Mouse (Mus musculus) kidney, embryonic 14.5 days (tissue): Measurements from ENCODE around the gene Disp3. TPM values are rescaled to one million over a fixed set of nuclear protein-coding genes. Genes with fewer than 3 reads are reported as not detected.
A peak's percentile ranks its signal among the peaks of the same experiment; 100 is the strongest.

Experiments
- ATAC-seq: fragments of 200-750 bp; cut with Nextera tagmentation; 2 replicates; pipeline ENCODE4 v1.8.0; 2017; ENCODE audit warnings: moderate number of reproducible peaks, mild to moderate bottlenecking, moderate TSS enrichment, moderate library complexity; ENCODE audit not compliant: low FRiP score, low TSS enrichment
- H3K27ac ChIP-seq: fragments of 300-500 bp; sonication (generic); 2 replicates; pipeline ENCODE4 v1.5.1; 2014; ENCODE audit warnings: low read depth, mild to moderate bottlenecking, low read length, moderate library complexity, mixed read lengths
- H3K27me3 ChIP-seq: fragments of 300-500 bp; sonication (generic); 2 replicates; pipeline ENCODE4 v1.6.1; 2014; ENCODE audit warnings: mild to moderate bottlenecking, low read length; ENCODE audit not compliant: control insufficient read depth, insufficient read depth
- H3K36me3 ChIP-seq: fragments of 300-500 bp; sonication (generic); 2 replicates; pipeline ENCODE4 v1.6.1; 2014; ENCODE audit warnings: low read length, mixed read lengths; ENCODE audit not compliant: control insufficient read depth, insufficient read depth
- H3K4me1 ChIP-seq: fragments of 300-500 bp; sonication (generic); 2 replicates; pipeline ENCODE4 v1.6.1; 2014; ENCODE audit warnings: low read length, mixed read lengths; ENCODE audit not compliant: control insufficient read depth, insufficient read depth
- H3K4me2 ChIP-seq: fragments of 300-500 bp; sonication (generic); replicated peaks from 2 replicates; pipeline ENCODE4 v1.6.1; 2014; ENCODE audit warnings: low read depth, mild to moderate bottlenecking, low read length
- H3K4me3 ChIP-seq: fragments of 300-500 bp; sonication (generic); 2 replicates; pipeline ENCODE4 v1.5.1; 2014; ENCODE audit warnings: mild to moderate bottlenecking, low read length
- H3K9ac ChIP-seq: fragments of 300-500 bp; sonication (generic); 2 replicates; pipeline ENCODE4 v1.6.1; 2014; ENCODE audit warnings: low read depth, mild to moderate bottlenecking, low read length, moderate library complexity
- H3K9me3 ChIP-seq: fragments of 300-500 bp; sonication (generic); 2 replicates; pipeline ENCODE4 v1.6.1; 2016; ENCODE audit warnings: low read length; ENCODE audit not compliant: control insufficient read depth
- WGBS: fragments of 180-500 bp; shearing (Covaris S2); extraction: QIAGEN DNeasy Blood & Tissue Kit; methylation state at CpG from one replicate; pipeline ENCODE4 v1.1.7; 2014; 5-methylcytosine and 5-hydroxymethylcytosine counted together
- polyA plus RNA-seq: library from polyadenylated mRNA; unstranded; fragments of >200 nt; fragmentation: Nextera tagmentation; extraction: Ambion mirVana; gene quantifications from 2 replicates; pipeline ENCODE4 v1.2.1, GENCODE M21; 2014

Disp3 gene
- polyA plus RNA-seq, 1 experiment from 2014 or later = 0.34 TPM

- Histone ChIP-seq H3K9me3 (no peaks in the 10 kb centered on the region), H3K36me3 (no peaks in the 10 kb centered on the region), H3K27ac (no peak overlapping the region), H3K27me3 (0 out of 2 replicates have a peak, but pooled peaks cover 3% of the 10 kb centered on the region), H3K4me3 (no peak overlapping the region), H3K4me1 (no peaks in the 10 kb centered on the region), H3K9ac (no peak overlapping the region), H3K4me2 (no peak overlapping the region)
- peak; percentile 36; the same call in 1 of the 2 replicates for ATAC-seq
- WGBS = 35% methylated on average over 11 of the region's 11 CpGs
Observed at GRCm38 (mm10) chr4:148192707-148193245, 95.0 kb downstream of the Disp3 start.

Other genes with a start within 250 kb of the Disp3 start
- gene Clcn6, start 249.1 kb downstream of the Disp3 start, polyA plus RNA-seq = 4.0 and 6.0 TPM in 2 replicates
- 11.8 and 19.7 TPM in 2 replicates for gene Mthfr, start 248.9 kb downstream of the Disp3 start, polyA plus RNA-seq
- gene Agtrap, start 199.9 kb downstream of the Disp3 start, polyA plus RNA-seq = 17.4 and 22.8 TPM in 2 replicates
- 81.1 and 99.0 TPM in 2 replicates for gene Mad2l2, start 157.6 kb downstream of the Disp3 start, polyA plus RNA-seq
- gene Draxin, start 157.3 kb downstream of the Disp3 start, polyA plus RNA-seq = 0.43 and 0.80 TPM in 2 replicates
- gene Fbxo6, start 135.8 kb downstream of the Disp3 start, polyA plus RNA-seq = 16.7 and 19.2 TPM in 2 replicates
- 10.8 and 13.2 TPM in 2 replicates for gene Fbxo44, start 127.5 kb downstream of the Disp3 start, polyA plus RNA-seq
- 1.5 and 1.9 TPM in 2 replicates for gene Fbxo2, start 127.3 kb downstream of the Disp3 start, polyA plus RNA-seq
- gene Ubiad1, start 156.8 kb upstream of the Disp3 start, polyA plus RNA-seq = 13.4 and 18.6 TPM in 2 replicates
- gene Mtor, start 160.6 kb upstream of the Disp3 start, polyA plus RNA-seq = 22.2 and 27.2 TPM in 2 replicates
- gene Angptl7, start 212.5 kb upstream of the Disp3 start, polyA plus RNA-seq = 0.54 and 1.4 TPM in 2 replicates